Mouse (Mus musculus) yolk sac, embryonic 10.5 days (tissue): ENCODE measurements around the gene Sptan1.

ENCODE experiments used
- DNase-seq: peaks from one replicate; pipeline ENCODE4 v3.0.0-alpha.2; 2017; ENCODE audit warnings: low spot score

Gene Sptan1

GRCm38 (mm10) chr2:30061215-30062166, 96.1 kb downstream of the Sptan1 start:
- peak; percentile 91 for DNase-seq

- peak; percentile 92 for DNase-seq
Measured at GRCm38 (mm10) chr2:30062249-30063093, 97.1 kb downstream of the Sptan1 start.

- DNase-seq: peak; percentile 25
Measured at GRCm38 (mm10) chr2:30063235-30063634, 97.9 kb downstream of the Sptan1 start.

GRCm38 (mm10) chr2:30063791-30064190, 98.4 kb downstream of the Sptan1 start:
- DNase-seq: no peak

- no peak for DNase-seq
Measured at GRCm38 (mm10) chr2:30064298-30064697, 98.9 kb downstream of the Sptan1 start.

GRCm38 (mm10) chr2:30066046-30066901, 100.9 kb downstream of the Sptan1 start:
- peak; percentile 97 for DNase-seq

GRCm38 (mm10) chr2:30067031-30067888, 101.9 kb downstream of the Sptan1 start:
- peak; percentile 64 for DNase-seq

- no peak for DNase-seq
Measured at GRCm38 (mm10) chr2:30067962-30068361, 102.6 kb downstream of the Sptan1 start.

GRCm38 (mm10) chr2:30072875-30073274, 107.5 kb downstream of the Sptan1 start:
- no peak for DNase-seq

- no peak for DNase-seq
Measured at GRCm38 (mm10) chr2:30073285-30073684, 107.9 kb downstream of the Sptan1 start.

- no peak for DNase-seq
Measured at GRCm38 (mm10) chr2:30075625-30076024, 110.3 kb downstream of the Sptan1 start.

- DNase-seq: no peak
Measured at GRCm38 (mm10) chr2:30076439-30076838, 111.1 kb downstream of the Sptan1 start.

- DNase-seq: no peak
Measured at GRCm38 (mm10) chr2:30076959-30077358, 111.6 kb downstream of the Sptan1 start.

GRCm38 (mm10) chr2:30077502-30078348, 112.4 kb downstream of the Sptan1 start, which contains the start of gene Pkn3:
Gene Pkn3 (plus strand): TSS chr2:30077684.
- peak; percentile 82 for DNase-seq

GRCm38 (mm10) chr2:30078349-30078712, 113.0 kb downstream of the Sptan1 start:
- DNase-seq: no peak

- no peak for DNase-seq
Measured at GRCm38 (mm10) chr2:30078760-30079159, 113.4 kb downstream of the Sptan1 start.

GRCm38 (mm10) chr2:30080181-30080800, 114.9 kb downstream of the Sptan1 start:
- no peak for DNase-seq
